Mouse (Mus musculus): ENCODE results near the gene Gm11084.

DNA sequence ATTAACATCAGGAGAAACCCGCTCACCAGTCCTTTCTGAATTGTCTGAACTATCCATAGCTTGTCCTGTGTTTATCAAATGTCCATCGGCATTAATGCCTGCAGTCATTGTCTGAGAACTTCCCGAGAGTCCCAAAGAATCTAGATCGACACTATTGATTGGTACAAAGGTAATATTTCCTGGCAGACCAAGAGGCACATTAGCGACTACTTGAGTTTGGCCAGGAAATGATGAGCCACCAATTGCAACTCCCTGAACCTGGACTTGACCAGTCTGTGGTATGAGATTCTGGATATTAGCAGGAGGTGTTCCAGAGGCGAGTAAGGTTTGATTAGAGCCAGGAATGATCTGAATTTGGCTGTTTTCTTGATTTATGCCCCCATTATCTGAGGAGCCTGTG, 15.7 kb downstream of the Gm11084 start:
- TF ChIP-seq POLR2A (IDR thresholded peaks at IDR 0.05; ENCODE audit: extremely low read depth, insufficient read depth, low read length) (no peak), CTCF (IDR thresholded peaks at IDR 0.05; ENCODE audit: low read depth, low read length) (no peak)
